Mouse (Mus musculus): ENCODE data around the gene Pde10a. TPM values are rescaled to one million over a fixed set of nuclear protein-coding genes. Genes with fewer than 3 reads are reported as not detected.

Pde10a gene
- polyA plus RNA-seq, 1 experiment: 0.52 TPM

- no peaks in the 10 kb centered on the region for H3K4me1 ChIP-seq (ENCODE audit: control insufficient read depth, insufficient read depth, insufficient read length, low read length)
- TF ChIP-seq CTCF (IDR thresholded peaks at IDR 0.05; ENCODE audit: extremely low read depth, insufficient read length, insufficient replicate concordance, low read depth, low read length) (no peak), POLR2A (IDR thresholded peaks at IDR 0.05; ENCODE audit: low read depth, low read length) (no peak)
- H3K36me3 ChIP-seq (ENCODE audit: control insufficient read depth, insufficient read depth, low read length): no peaks in the 10 kb centered on the region
- no peak overlapping the region for H3K27ac ChIP-seq (ENCODE audit: insufficient read depth, low read depth, low read length)
- H3K27me3 ChIP-seq (ENCODE audit: control insufficient read depth, insufficient read depth, low read length): no peaks in the 10 kb centered on the region
- 70% methylated on average over 6 of the region's 6 CpGs for WGBS
- H3K4me3 ChIP-seq (ENCODE audit: low read depth, low read length): no peak overlapping the region
Observed at GRCm38 (mm10) chr17:9032362-9033044, 507.3 kb downstream of the Pde10a start.

GRCm38 (mm10) chr17:9033511-9033910 lies 508.3 kb downstream of the Pde10a start:
- no peaks in the 10 kb centered on the region for H3K27me3 ChIP-seq (ENCODE audit: control insufficient read depth, insufficient read depth, low read length)
- no peak overlapping the region for H3K4me3 ChIP-seq (ENCODE audit: low read depth, low read length)
- no peaks in the 10 kb centered on the region for H3K36me3 ChIP-seq (ENCODE audit: control insufficient read depth, insufficient read depth, low read length)
- 33% methylated on average over 5 of the region's 5 CpGs for WGBS
- H3K4me1 ChIP-seq (ENCODE audit: control insufficient read depth, insufficient read depth, insufficient read length, low read length): no peaks in the 10 kb centered on the region
- TF ChIP-seq CTCF (IDR thresholded peaks at IDR 0.05; ENCODE audit: extremely low read depth, insufficient read length, insufficient replicate concordance, low read depth, low read length) (no peak), POLR2A (IDR thresholded peaks at IDR 0.05; ENCODE audit: low read depth, low read length) (no peak)
- no peak overlapping the region for H3K27ac ChIP-seq (ENCODE audit: insufficient read depth, low read depth, low read length)

- Histone ChIP-seq H3K36me3 (ENCODE audit: control insufficient read depth, insufficient read depth, low read length) (no peaks in the 10 kb centered on the region), H3K4me1 (ENCODE audit: control insufficient read depth, insufficient read depth, insufficient read length, low read length) (no peaks in the 10 kb centered on the region), H3K27me3 (ENCODE audit: control insufficient read depth, insufficient read depth, low read length) (no peaks in the 10 kb centered on the region), H3K4me3 (ENCODE audit: low read depth, low read length) (no peak overlapping the region), H3K27ac (ENCODE audit: insufficient read depth, low read depth, low read length) (no peak overlapping the region)
- TF ChIP-seq POLR2A (IDR thresholded peaks at IDR 0.05; ENCODE audit: low read depth, low read length) (no peak), CTCF (IDR thresholded peaks at IDR 0.05; ENCODE audit: extremely low read depth, insufficient read length, insufficient replicate concordance, low read depth, low read length) (no peak)
- WGBS: 62% methylated on average over 8 of the region's 8 CpGs
Observed at GRCm38 (mm10) chr17:9035561-9036348, 510.6 kb downstream of the Pde10a start.

Other genes with a start within 250 kb of the Pde10a start
- gene Mpc1, start 242.5 kb upstream of the Pde10a start, polyA plus RNA-seq (2012; rRNA removed): 81.7 and 111 TPM in 2 replicates
- 42.9 and 90.1 TPM in 2 replicates for gene Sft2d1, start 214.3 kb upstream of the Pde10a start, polyA plus RNA-seq (2012; rRNA removed)
- 0.51 and 0.79 TPM in 2 replicates for gene Prr18, start 187.9 kb upstream of the Pde10a start, polyA plus RNA-seq (2012; rRNA removed)
- 0.11 TPM in 1 of 2 replicates, not detected in the other for gene T2, start 169.4 kb upstream of the Pde10a start, polyA plus RNA-seq (2012; rRNA removed)
- not detected in 2 replicates for gene T, start 90.9 kb upstream of the Pde10a start, polyA plus RNA-seq (2012; rRNA removed)
- gene Gm17087, start 41.6 kb downstream of the Pde10a start, polyA plus RNA-seq (2012; rRNA removed): not detected in 2 replicates

All from small intestine, adult 2 months (tissue).